Mouse (Mus musculus) stomach, postnatal 0 days (tissue): ENCODE data around the gene Slc6a11.

Source experiments
- CTCF ChIP-seq: IDR thresholded peaks from 2 replicates; pipeline ENCODE4 v1.5.1; 2016; ENCODE audit warnings: antibody characterized with exemption, low read depth, mild to moderate bottlenecking, moderate library complexity
- EP300 ChIP-seq: optimal IDR thresholded peaks from 2 replicates; pipeline ENCODE3; 2016; ENCODE audit warnings: antibody characterized with exemption

DNA sequence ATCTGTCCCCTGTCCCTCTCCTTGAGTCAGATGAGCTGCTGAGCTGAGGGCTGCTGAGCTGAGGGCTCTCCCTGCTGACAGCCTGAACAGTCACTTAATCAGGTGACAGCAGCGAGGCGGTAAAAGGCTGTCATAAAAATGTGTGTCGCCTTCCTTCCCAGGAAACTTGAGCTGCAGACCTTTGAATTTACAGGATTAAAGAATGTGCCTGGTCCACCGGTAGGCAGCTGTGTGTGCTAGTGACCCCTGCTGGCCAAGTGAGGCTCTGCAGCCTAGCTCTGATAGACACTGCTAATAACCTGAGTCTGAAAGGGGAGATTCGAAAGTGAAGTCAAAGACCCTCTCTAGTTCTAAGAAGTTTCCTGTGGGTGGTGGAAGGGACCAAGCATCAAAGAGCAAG lies 119.3 kb downstream of the Slc6a11 start:
- peak; percentile 96 for TF ChIP-seq CTCF
- TF ChIP-seq EP300 = no peak
